Mouse (Mus musculus) megakaryocyte, embryonic 14.5 days (primary cell): ENCODE data around the gene Stpg2.
"Not testable (repeated sequence)": the region's sequence is repeated elsewhere in the genome, so short reads cannot be mapped to it uniquely, and the experiment has no call there.

Source experiments
- FLI1 ChIP-seq: IDR thresholded peaks from 2 replicates; pipeline ENCODE4 v1.6.1; 2012; ENCODE audit warnings: low read length, inconsistent platforms, mixed read lengths
- GATA1 ChIP-seq: IDR thresholded peaks from 3 replicates; pipeline ENCODE4 v1.6.1; 2012; ENCODE audit warnings: mixed read lengths, low read length, inconsistent platforms, borderline replicate concordance

DNA sequence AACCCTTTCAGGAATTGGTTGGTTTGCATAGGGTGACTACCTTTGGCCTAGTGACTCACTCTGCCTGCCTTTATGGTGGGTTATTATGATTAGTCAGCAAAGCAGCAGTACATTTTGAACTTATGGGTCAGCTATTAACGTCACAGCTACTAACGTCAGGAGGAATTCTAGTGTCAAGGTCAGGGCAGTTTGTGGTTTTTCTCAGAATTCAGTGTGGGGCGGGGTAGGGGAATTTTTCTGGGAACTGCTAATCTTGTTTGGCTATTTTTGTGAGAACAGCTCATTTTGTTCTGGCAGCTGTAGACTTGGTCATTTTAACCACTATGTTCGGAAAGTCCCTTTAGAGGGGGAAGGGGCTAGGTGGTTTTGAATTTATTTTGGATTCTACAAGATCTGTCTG, 56.9 kb downstream of the Stpg2 start:
- not testable (repeated sequence) for TF ChIP-seq GATA1, FLI1
